Mouse (Mus musculus): ENCODE results near the gene Jdp2. TPM values are rescaled to one million over a fixed set of nuclear protein-coding genes. Genes with fewer than 3 reads are reported as not detected.

Jdp2 gene
- polyA plus RNA-seq, 1 experiment, result 6.2 TPM

DNA sequence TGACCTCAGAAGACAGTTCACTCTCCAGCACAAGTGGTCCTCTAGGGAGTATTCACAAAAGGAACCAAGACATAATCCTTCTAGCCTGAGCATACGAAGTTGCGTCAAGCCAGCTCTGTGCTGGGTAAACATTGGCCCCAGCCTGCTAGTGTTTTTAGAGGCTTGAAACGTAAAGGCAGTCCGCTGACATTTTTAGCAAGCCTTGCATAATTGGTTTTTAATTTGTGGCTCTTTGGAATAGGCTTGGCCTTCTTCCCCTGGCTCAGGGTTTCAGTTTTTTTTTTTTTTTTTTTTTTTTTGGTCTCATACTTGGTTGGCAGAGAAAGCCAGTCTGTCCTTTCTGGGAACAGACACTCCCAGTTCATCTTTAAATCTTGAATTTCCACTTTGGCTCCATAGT is 15.3 kb downstream of the Jdp2 start:
- Histone ChIP-seq H3K4me1 (ENCODE audit: control insufficient read depth, insufficient read depth, low read length) (peaks cover 6% of the 10 kb centered on the region; the same call in 1 of the 2 replicates), H3K4me3 (ENCODE audit: insufficient read depth, low read depth, low read length) (no peak overlapping the region), H3K27me3 (replicated peaks; ENCODE audit: control insufficient read depth, insufficient read depth, low read length) (no peaks in the 10 kb centered on the region), H3K27ac (ENCODE audit: insufficient read depth, low read depth, low read length) (no peak overlapping the region), H3K36me3 (ENCODE audit: control insufficient read depth, insufficient read depth, low read length) (no peaks in the 10 kb centered on the region)
- 52% methylated on average over 4 of the region's 4 CpGs for WGBS
- TF ChIP-seq POLR2A (IDR thresholded peaks at IDR 0.05; ENCODE audit: low read depth, low read length), result no peak
- TF ChIP-seq CTCF (conservative IDR thresholded peaks at IDR 0.05; ENCODE audit: insufficient read depth, insufficient read length, low read depth, low read length), result no peak
- DNase-seq, result peak; percentile 32

GRCm38 (mm10) chr12:85615486-85615885 is 16.7 kb downstream of the Jdp2 start:
- Histone ChIP-seq H3K27me3 (replicated peaks; ENCODE audit: control insufficient read depth, insufficient read depth, low read length) (no peaks in the 10 kb centered on the region), H3K4me1 (ENCODE audit: control insufficient read depth, insufficient read depth, low read length) (peaks cover 13% of the 10 kb centered on the region; the same call in 1 of the 2 replicates), H3K36me3 (ENCODE audit: control insufficient read depth, insufficient read depth, low read length) (no peaks in the 10 kb centered on the region), H3K4me3 (ENCODE audit: insufficient read depth, low read depth, low read length) (no peak overlapping the region), H3K27ac (ENCODE audit: insufficient read depth, low read depth, low read length) (no peak overlapping the region)
- TF ChIP-seq CTCF (conservative IDR thresholded peaks at IDR 0.05; ENCODE audit: insufficient read depth, insufficient read length, low read depth, low read length) (no peak), POLR2A (IDR thresholded peaks at IDR 0.05; ENCODE audit: low read depth, low read length) (no peak)
- no peak for DNase-seq
- WGBS, result 81% methylated on average over 8 of the region's 8 CpGs

GRCm38 (mm10) chr12:85617885-85618284 is 19.1 kb downstream of the Jdp2 start:
- Histone ChIP-seq H3K4me1 (ENCODE audit: control insufficient read depth, insufficient read depth, low read length) (peaks cover 13% of the 10 kb centered on the region), H3K36me3 (ENCODE audit: control insufficient read depth, insufficient read depth, low read length) (no peaks in the 10 kb centered on the region), H3K4me3 (ENCODE audit: insufficient read depth, low read depth, low read length) (no peak overlapping the region), H3K27me3 (replicated peaks; ENCODE audit: control insufficient read depth, insufficient read depth, low read length) (no peaks in the 10 kb centered on the region), H3K27ac (ENCODE audit: insufficient read depth, low read depth, low read length) (no peak overlapping the region)
- no peak for TF ChIP-seq CTCF (conservative IDR thresholded peaks at IDR 0.05; ENCODE audit: insufficient read depth, insufficient read length, low read depth, low read length)
- TF ChIP-seq POLR2A (IDR thresholded peaks at IDR 0.05; ENCODE audit: low read depth, low read length), result no peak
- DNase-seq, result no peak
- WGBS, result 88% methylated on average over 9 of the region's 9 CpGs

DNA sequence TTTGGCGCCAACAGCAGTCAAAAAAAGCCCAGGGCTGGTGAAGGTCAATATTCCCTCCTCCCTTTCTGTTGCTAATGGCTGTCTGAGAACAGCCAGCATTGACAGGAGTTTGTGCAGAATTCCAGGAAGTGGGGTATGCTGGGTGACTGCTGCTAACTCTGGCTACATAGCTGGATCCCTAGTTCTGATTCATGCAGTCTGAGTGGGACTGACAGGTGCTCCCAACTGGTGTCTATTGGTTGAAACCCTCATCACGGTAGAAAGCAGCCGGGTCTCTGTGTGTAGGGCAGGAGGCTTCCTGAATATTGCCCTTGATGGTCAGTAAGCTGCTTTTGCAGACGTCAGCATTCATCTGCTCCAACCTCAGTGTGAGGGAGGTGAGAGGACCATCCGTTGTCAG is 19.6 kb downstream of the Jdp2 start:
- DNase-seq, result no peak
- Histone ChIP-seq H3K36me3 (ENCODE audit: control insufficient read depth, insufficient read depth, low read length) (no peaks in the 10 kb centered on the region), H3K4me3 (ENCODE audit: insufficient read depth, low read depth, low read length) (no peak overlapping the region), H3K4me1 (ENCODE audit: control insufficient read depth, insufficient read depth, low read length) (peaks cover 13% of the 10 kb centered on the region), H3K27ac (ENCODE audit: insufficient read depth, low read depth, low read length) (no peak overlapping the region), H3K27me3 (replicated peaks; ENCODE audit: control insufficient read depth, insufficient read depth, low read length) (no peaks in the 10 kb centered on the region)
- WGBS, result 65% methylated on average over 5 of the region's 5 CpGs
- TF ChIP-seq CTCF (conservative IDR thresholded peaks at IDR 0.05; ENCODE audit: insufficient read depth, insufficient read length, low read depth, low read length), result no peak
- TF ChIP-seq POLR2A (IDR thresholded peaks at IDR 0.05; ENCODE audit: low read depth, low read length), result no peak

DNA sequence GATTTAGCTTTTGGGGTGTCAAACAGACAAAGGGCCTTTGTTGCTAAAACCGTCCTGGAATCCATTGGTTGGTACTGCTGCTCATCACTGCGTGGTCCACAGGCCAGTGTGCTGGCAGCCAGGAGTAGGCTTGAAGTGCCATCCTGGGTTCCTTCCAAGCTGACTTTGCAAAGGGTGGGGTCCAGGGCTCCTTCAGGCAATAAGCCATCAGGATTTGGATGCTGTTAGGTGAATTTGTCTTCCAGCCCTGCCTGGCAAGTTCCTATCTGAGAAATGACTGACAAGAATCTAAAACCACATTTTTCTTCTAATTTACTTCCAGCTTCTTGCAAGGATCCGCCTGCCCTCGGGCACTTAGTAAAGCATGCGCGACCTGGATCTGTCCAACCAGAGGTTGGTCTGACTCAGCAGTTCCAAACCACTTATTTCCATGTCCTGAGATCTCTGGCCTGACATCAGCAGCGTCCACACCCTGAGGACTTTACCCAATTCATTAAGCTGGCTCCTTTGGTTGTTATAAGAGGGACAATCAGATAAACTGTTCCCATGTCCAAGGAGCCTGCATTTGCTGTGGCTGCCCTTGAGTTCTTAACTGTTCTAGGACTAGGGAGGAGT is 20.6 kb downstream of the Jdp2 start:
- Histone ChIP-seq H3K27me3 (replicated peaks; ENCODE audit: control insufficient read depth, insufficient read depth, low read length) (no peaks in the 10 kb centered on the region), H3K4me1 (ENCODE audit: control insufficient read depth, insufficient read depth, low read length) (peaks cover 11% of the 10 kb centered on the region), H3K27ac (ENCODE audit: insufficient read depth, low read depth, low read length) (peak overlapping the region; percentile 30; the same call in 1 of the 2 replicates), H3K4me3 (ENCODE audit: insufficient read depth, low read depth, low read length) (no peak overlapping the region), H3K36me3 (ENCODE audit: control insufficient read depth, insufficient read depth, low read length) (no peaks in the 10 kb centered on the region)
- TF ChIP-seq CTCF (conservative IDR thresholded peaks at IDR 0.05; ENCODE audit: insufficient read depth, insufficient read length, low read depth, low read length) (no peak), POLR2A (IDR thresholded peaks at IDR 0.05; ENCODE audit: low read depth, low read length) (no peak)
- peak; percentile 65 for DNase-seq
- WGBS, result 40% methylated on average over 7 of the region's 7 CpGs

DNA sequence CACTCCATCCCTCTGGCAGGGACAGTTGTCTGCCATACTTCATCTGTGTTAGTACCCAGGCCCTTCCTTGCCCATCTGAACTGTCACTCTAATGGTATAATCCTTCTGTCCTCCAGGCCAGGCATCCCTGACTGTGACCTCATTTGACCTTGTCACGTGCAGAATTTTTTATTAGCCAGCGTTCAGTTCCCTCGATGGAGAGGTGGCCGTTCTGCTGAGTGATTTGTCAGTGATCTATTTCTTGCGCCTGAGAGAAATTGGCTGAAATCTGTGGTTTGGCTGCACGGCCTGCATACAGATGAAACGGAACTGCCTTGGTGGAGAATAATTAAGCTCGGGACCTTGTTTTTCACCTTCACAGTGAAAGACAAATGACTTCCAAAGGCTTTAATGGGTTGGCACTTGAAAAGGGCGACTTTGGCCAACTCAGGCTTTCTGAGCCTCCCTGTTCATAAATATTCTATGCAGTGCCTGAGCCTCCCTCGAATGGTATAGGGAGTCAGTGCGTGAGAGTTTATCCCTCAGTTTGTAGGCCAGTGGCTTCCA is 21.1 kb downstream of the Jdp2 start:
- H3K4me3 ChIP-seq (ENCODE audit: insufficient read depth, low read depth, low read length), result no peak overlapping the region
- 37% methylated on average over 11 of the region's 11 CpGs for WGBS
- H3K27ac ChIP-seq (ENCODE audit: insufficient read depth, low read depth, low read length), result peak overlapping the region; percentile 54; the same call in 1 of the 2 replicates
- H3K4me1 ChIP-seq (ENCODE audit: control insufficient read depth, insufficient read depth, low read length), result peaks cover 13% of the 10 kb centered on the region
- TF ChIP-seq POLR2A (IDR thresholded peaks at IDR 0.05; ENCODE audit: low read depth, low read length), result no peak
- no peaks in the 10 kb centered on the region for H3K36me3 ChIP-seq (ENCODE audit: control insufficient read depth, insufficient read depth, low read length)
- no peaks in the 10 kb centered on the region for H3K27me3 ChIP-seq (replicated peaks; ENCODE audit: control insufficient read depth, insufficient read depth, low read length)
- DNase-seq, result peak; percentile 86

GRCm38 (mm10) chr12:85621027-85621426 is 22.2 kb downstream of the Jdp2 start:
- DNase-seq, result no peak
- Histone ChIP-seq H3K36me3 (ENCODE audit: control insufficient read depth, insufficient read depth, low read length) (no peaks in the 10 kb centered on the region), H3K4me3 (ENCODE audit: insufficient read depth, low read depth, low read length) (no peak overlapping the region), H3K27ac (ENCODE audit: insufficient read depth, low read depth, low read length) (0 out of 2 replicates have a peak overlapping the region, but pooled peaks have one; percentile 1), H3K4me1 (ENCODE audit: control insufficient read depth, insufficient read depth, low read length) (peaks cover 13% of the 10 kb centered on the region), H3K27me3 (replicated peaks; ENCODE audit: control insufficient read depth, insufficient read depth, low read length) (no peaks in the 10 kb centered on the region)
- 84% methylated on average over 6 of the region's 6 CpGs for WGBS
- TF ChIP-seq CTCF (conservative IDR thresholded peaks at IDR 0.05; ENCODE audit: insufficient read depth, insufficient read length, low read depth, low read length), result no peak
- TF ChIP-seq POLR2A (IDR thresholded peaks at IDR 0.05; ENCODE audit: low read depth, low read length), result no peak

Measured in kidney, adult 2 months (tissue).